Mouse (Mus musculus): ENCODE results near the gene Plcd3.

The Plcd3 gene

GRCm38 (mm10) chr11:103101481-103101865, at the start of gene Plcd3, which contains the start of gene Acbd4:
Plcd3 (minus strand) TSS chr11:103101658.
Acbd4 (plus strand) TSS chr11:103101682.
- no peak for DNase-seq (ENCODE audit: low read depth, low spot score)

GRCm38 (mm10) chr11:103149771-103150170, 48.3 kb upstream of the Plcd3 start:
- no peak for DNase-seq (ENCODE audit: low read depth, low spot score)

- DNase-seq (ENCODE audit: low read depth, low spot score): no peak
Measured at GRCm38 (mm10) chr11:103147766-103148165, 46.3 kb upstream of the Plcd3 start.

- no peak for DNase-seq (ENCODE audit: low read depth, low spot score)
Measured at GRCm38 (mm10) chr11:103146386-103146785, 44.9 kb upstream of the Plcd3 start.

- DNase-seq (ENCODE audit: low read depth, low spot score): no peak
Measured at GRCm38 (mm10) chr11:103144309-103145285, 43.1 kb upstream of the Plcd3 start.

GRCm38 (mm10) chr11:103142441-103143182, 41.2 kb upstream of the Plcd3 start:
- DNase-seq (ENCODE audit: low read depth, low spot score): peak; percentile 93

GRCm38 (mm10) chr11:103141944-103142255, 40.4 kb upstream of the Plcd3 start:
- DNase-seq (ENCODE audit: low read depth, low spot score): no peak

- DNase-seq (ENCODE audit: low read depth, low spot score): no peak
Measured at GRCm38 (mm10) chr11:103141101-103141943, 39.9 kb upstream of the Plcd3 start.

GRCm38 (mm10) chr11:103140763-103141100, 39.3 kb upstream of the Plcd3 start:
- no peak for DNase-seq (ENCODE audit: low read depth, low spot score)

- DNase-seq (ENCODE audit: low read depth, low spot score): no peak
Measured at GRCm38 (mm10) chr11:103139951-103140762, 38.7 kb upstream of the Plcd3 start.

GRCm38 (mm10) chr11:103136039-103136577, 34.6 kb upstream of the Plcd3 start:
- no peak for DNase-seq (ENCODE audit: low read depth, low spot score)

- DNase-seq (ENCODE audit: low read depth, low spot score): no peak
Measured at GRCm38 (mm10) chr11:103134221-103134620, 32.8 kb upstream of the Plcd3 start.

GRCm38 (mm10) chr11:103133456-103134185, 32.2 kb upstream of the Plcd3 start:
- DNase-seq (ENCODE audit: low read depth, low spot score): no peak

- DNase-seq (ENCODE audit: low read depth, low spot score): peak; percentile 100
Measured at GRCm38 (mm10) chr11:103132576-103133455, 31.4 kb upstream of the Plcd3 start.

GRCm38 (mm10) chr11:103131701-103132575, 30.5 kb upstream of the Plcd3 start, which contains the start of gene Hexim2:
Hexim2 (plus strand) TSS chr11:103132429.
- no peak for DNase-seq (ENCODE audit: low read depth, low spot score)

GRCm38 (mm10) chr11:103120315-103120714, 18.9 kb upstream of the Plcd3 start:
- DNase-seq (ENCODE audit: low read depth, low spot score): no peak

GRCm38 (mm10) chr11:103119609-103120008, 18.2 kb upstream of the Plcd3 start:
- no peak for DNase-seq (ENCODE audit: low read depth, low spot score)

GRCm38 (mm10) chr11:103118866-103119265, 17.4 kb upstream of the Plcd3 start:
- no peak for DNase-seq (ENCODE audit: low read depth, low spot score)

Data from brain, embryonic 18.5 days (tissue).